In genomic region chr11:95384319-95384972, GRCm38 (mm10) we compare ENCODE assay signal across 8 mouse cellular contexts. TPM values are rescaled to one million over a fixed set of nuclear protein-coding genes. Genes with fewer than 3 reads are reported as not detected.
A peak's percentile ranks its signal among the peaks of the same experiment; 100 is the strongest.
DNase-seq lines count a peak whose midpoint lies in the region; ATAC-seq and TF ChIP-seq lines count a peak whose summit lies in the region.

Slc35b1 (plus strand) TSS chr11:95384692.

- peaks cover 20% of the 10 kb centered on the region for H3K4me1 ChIP-seq in forebrain, embryonic 10.5 days
- peaks cover 10% of the 10 kb centered on the region for H3K4me1 ChIP-seq in heart, embryonic 15.5 days (replicated peaks)
- peaks cover 11 to 12% of the 10 kb centered on the region in 2 experiments for H3K4me1 ChIP-seq in liver, embryonic 14.5 days (replicated peaks; ENCODE audit: control insufficient read depth in 2 of 2, insufficient read depth in 2 of 2, low read length in 1 of 2)
- no peaks in the 10 kb centered on the region for H3K4me1 ChIP-seq in neural tube, embryonic 11.5 days (ENCODE audit: control insufficient read depth, insufficient read depth, low read length)
- H3K4me1 ChIP-seq in stomach, postnatal 0 days (replicated peaks; ENCODE audit: control insufficient read depth, insufficient read depth) = no peaks in the 10 kb centered on the region

- peak within 1 kb of the TSS; percentile 83 for H3K9ac ChIP-seq in heart, embryonic 15.5 days
- peak within 1 kb of the TSS; percentile 82 for H3K9ac ChIP-seq in liver, embryonic 14.5 days (replicated peaks)
- peak within 1 kb of the TSS; percentile 93 for H3K9ac ChIP-seq in neural tube, embryonic 11.5 days (ENCODE audit: low read length)
- H3K9ac ChIP-seq in stomach, postnatal 0 days (ENCODE audit: low read length) = peak within 1 kb of the TSS; percentile 85

- peak within 1 kb of the TSS; percentile 93 for H3K4me3 ChIP-seq in forebrain, embryonic 10.5 days
- peak within 1 kb of the TSS; percentile 70 for H3K4me3 ChIP-seq in heart, embryonic 15.5 days
- peak within 1 kb of the TSS; percentile 82 to 97 for H3K4me3 ChIP-seq in liver, embryonic 14.5 days (ENCODE audit: insufficient read depth in 1 of 2, low read depth in 2 of 2, low read length in 2 of 2)
- H3K4me3 ChIP-seq in neural tube, embryonic 11.5 days (ENCODE audit: low read depth, low read length) = peak within 1 kb of the TSS; percentile 89
- peak within 1 kb of the TSS; percentile 91 for H3K4me3 ChIP-seq in stomach, postnatal 0 days (ENCODE audit: low read depth, low read length)

- peak within 1 kb of the TSS; percentile 72 for H3K4me2 ChIP-seq in heart, embryonic 15.5 days
- peak within 1 kb of the TSS; percentile 87 for H3K4me2 ChIP-seq in liver, embryonic 14.5 days (ENCODE audit: low read depth)
- peak within 1 kb of the TSS; percentile 34 for H3K4me2 ChIP-seq in neural tube, embryonic 11.5 days (ENCODE audit: low read depth)
- H3K4me2 ChIP-seq in stomach, postnatal 0 days (replicated peaks; ENCODE audit: low read depth) = peak within 1 kb of the TSS; percentile 51

- H3K27me3 ChIP-seq in forebrain, embryonic 10.5 days (ENCODE audit: poor library complexity, severe bottlenecking) = no peaks in the 10 kb centered on the region
- H3K27me3 ChIP-seq in heart, embryonic 15.5 days = no peaks in the 10 kb centered on the region
- no peaks in the 10 kb centered on the region for H3K27me3 ChIP-seq in liver, embryonic 14.5 days (ENCODE audit: control insufficient read depth, insufficient read depth, low read length)
- H3K27me3 ChIP-seq in neural tube, embryonic 11.5 days (ENCODE audit: control insufficient read depth, insufficient read depth, low read length) = no peaks in the 10 kb centered on the region
- H3K27me3 ChIP-seq in stomach, postnatal 0 days (ENCODE audit: control insufficient read depth, insufficient read depth, low read length) = no peaks in the 10 kb centered on the region

- TF ChIP-seq CTCF in liver, embryonic 14.5 days (IDR thresholded peaks at IDR 0.05; ENCODE audit: low read depth) = peak; percentile 91
- TF ChIP-seq CTCF in stomach, postnatal 0 days (IDR thresholded peaks at IDR 0.05; ENCODE audit: low read depth) = peak; percentile 94

- peak within 1 kb of the TSS; percentile 99 for H3K27ac ChIP-seq in forebrain, embryonic 10.5 days
- H3K27ac ChIP-seq in heart, embryonic 15.5 days = peak within 1 kb of the TSS; percentile 84
- H3K27ac ChIP-seq in liver, embryonic 14.5 days = peak within 1 kb of the TSS; percentile 53
- peak within 1 kb of the TSS; percentile 85 for H3K27ac ChIP-seq in neural tube, embryonic 11.5 days (ENCODE audit: low read depth, low read length)
- peak within 1 kb of the TSS; percentile 87 for H3K27ac ChIP-seq in stomach, postnatal 0 days (replicated peaks)

- ATAC-seq in heart, embryonic 15.5 days (replicated peaks; ENCODE audit: insufficient number of reproducible peaks, insufficient read depth, low FRiP score, low read depth) = peak; percentile 90
- peak; percentile 95 for ATAC-seq in liver, embryonic 14.5 days (ENCODE audit: insufficient read depth)
- peak; percentile 95 for ATAC-seq in neural tube, embryonic 11.5 days (ENCODE audit: insufficient read depth, low FRiP score, low TSS enrichment)
- ATAC-seq in stomach, postnatal 0 days (ENCODE audit: low FRiP score, low TSS enrichment) = peak; percentile 94

- H3K36me3 ChIP-seq in forebrain, embryonic 10.5 days (replicated peaks) = peaks cover 50% of the 10 kb centered on the region
- peaks cover 38% of the 10 kb centered on the region for H3K36me3 ChIP-seq in heart, embryonic 15.5 days
- H3K36me3 ChIP-seq in liver, embryonic 14.5 days (replicated peaks; ENCODE audit: control insufficient read depth, insufficient read depth, low read depth) = peaks cover 33% of the 10 kb centered on the region
- peaks cover 10% of the 10 kb centered on the region for H3K36me3 ChIP-seq in neural tube, embryonic 11.5 days (ENCODE audit: control insufficient read depth, insufficient read depth, low read length)
- 0 out of 2 replicates have a peak, but pooled peaks cover 5% of the 10 kb centered on the region for H3K36me3 ChIP-seq in stomach, postnatal 0 days (ENCODE audit: control insufficient read depth, insufficient read depth, low read length)

- peak; percentile 89 to 92 for DNase-seq in CD8-positive naive resting alpha-beta T cell, adult 2 months (ENCODE audit: low read depth in 2 of 2, low spot score in 2 of 2)
- peak; percentile 96 for DNase-seq in c-Kit-positive CD71-negative TER-119-negative erythroid progenitor cells, embryonic 14.5 days (ENCODE audit: low read depth)
- peak; percentile 92 for DNase-seq in forebrain, embryonic 10.5 days (ENCODE audit: extremely low spot score, low spot score)
- peak; percentile 96 to 97 for DNase-seq in kidney, postnatal 25 days
- peak; percentile 97 to 98 (median 97) for DNase-seq in liver, embryonic 14.5 days (ENCODE audit: low read depth in 3 of 3, low spot score in 3 of 3)
- DNase-seq in neural tube, embryonic 11.5 days (ENCODE audit: low spot score) = peak; percentile 95
- DNase-seq in stomach, postnatal 0 days (ENCODE audit: low spot score) = peak; percentile 93

- H3K9me3 ChIP-seq in forebrain, embryonic 10.5 days = no peaks in the 10 kb centered on the region
- no peaks in the 10 kb centered on the region for H3K9me3 ChIP-seq in heart, embryonic 15.5 days (replicated peaks)
- H3K9me3 ChIP-seq in liver, embryonic 14.5 days (ENCODE audit: control insufficient read depth, low read length) = no peaks in the 10 kb centered on the region
- H3K9me3 ChIP-seq in neural tube, embryonic 11.5 days (ENCODE audit: control insufficient read depth, low read length) = no peaks in the 10 kb centered on the region
- H3K9me3 ChIP-seq in stomach, postnatal 0 days (ENCODE audit: control insufficient read depth, low read length) = no peaks in the 10 kb centered on the region

- TF ChIP-seq EP300 in liver, embryonic 14.5 days (IDR thresholded peaks at IDR 0.05; ENCODE audit: low read depth) = peak; percentile 79
- peak; percentile 98 for TF ChIP-seq EP300 in stomach, postnatal 0 days (optimal IDR thresholded peaks at IDR 0.05)

- WGBS in forebrain, embryonic 10.5 days = under 1% methylated on average over 42 of the region's 42 CpGs
- under 1% methylated on average over 42 of the region's 42 CpGs for WGBS in heart, embryonic 15.5 days
- under 1% methylated on average over 42 of the region's 42 CpGs for WGBS in liver, embryonic 14.5 days (ENCODE audit: insufficient replicate concordance)
- WGBS in neural tube, embryonic 11.5 days = under 1% methylated on average over 42 of the region's 42 CpGs
- 0% methylated on average over 42 of the region's 42 CpGs for WGBS in stomach, postnatal 0 days

RNA-seq across cellular contexts. Expression of gene Slc35b1, which starts in this region (rescaled TPM):
- 118 and 119 TPM in 2 replicates for polyA plus RNA-seq in forebrain, embryonic 10.5 days (2016; fragmentation: Nextera tagmentation; extraction: Ambion mirVana)
- polyA plus RNA-seq in heart, embryonic 15.5 days (2015; fragmentation: Nextera tagmentation; extraction: Ambion mirVana) = 66.0 and 71.5 TPM in 2 replicates
- polyA plus RNA-seq in liver, embryonic 14.5 days (2012; rRNA removed) = 24.1 and 24.6 TPM in 2 replicates
- polyA plus RNA-seq in liver, embryonic 14.5 days (2014; fragmentation: Nextera tagmentation; extraction: Ambion mirVana) = 37.4 and 44.9 TPM in 2 replicates
- polyA plus RNA-seq in neural tube, embryonic 11.5 days (2014; fragmentation: Nextera tagmentation; extraction: Ambion mirVana) = 132 and 136 TPM in 2 replicates
- polyA plus RNA-seq in stomach, postnatal 0 days (2015; fragmentation: Nextera tagmentation; extraction: Ambion mirVana) = 106 and 110 TPM in 2 replicates

Comparison
In these comparisons a context has a peak if more than half of its experiments do, and no peak if none do; other contexts are left out.
1. Peak in every context shown above with its lines: DNase-seq, ATAC-seq, H3K4me3 ChIP-seq and H3K27ac ChIP-seq.
2. H3K4me2 ChIP-seq: peak in every context shown above with its lines; median percentile 87 in liver, embryonic 14.5 days; 72 in heart, embryonic 15.5 days; 51 in stomach, postnatal 0 days; 34 in neural tube, embryonic 11.5 days.